16 mouse cellular contexts compared by ENCODE assay signal in genomic region chr10:20164810-20165209, GRCm38 (mm10).
"Had no signal": no experiment of that assay in that cellular context is flagged by ENCODE, and none has a peak within 500 bp of the region (broad histone marks: within the 10 kb centered on the region; RNA-seq: fewer than 3 reads in every experiment).

No protein-coding gene starts in this region.

- H3K4me2 ChIP-seq: lung, embryonic 15.5 days; midbrain, embryonic 11.5 days; midbrain, embryonic 13.5 days; midbrain, embryonic 15.5 days; neural tube, embryonic 12.5 days had no signal

- H3K9ac ChIP-seq: liver, embryonic 14.5 days; lung, embryonic 15.5 days; midbrain, embryonic 13.5 days; midbrain, embryonic 15.5 days; neural tube, embryonic 12.5 days had no signal

- H3K4me3 ChIP-seq: lung, embryonic 15.5 days; megakaryocyte, embryonic 14.5 days; midbrain, embryonic 13.5 days; midbrain, embryonic 15.5 days; neural tube, embryonic 12.5 days had no signal

- H3K4me1 ChIP-seq: lung, embryonic 15.5 days; midbrain, embryonic 13.5 days; midbrain, embryonic 15.5 days; neural tube, embryonic 12.5 days had no signal

- H3K36me3 ChIP-seq: lung, embryonic 15.5 days; midbrain, embryonic 13.5 days; midbrain, embryonic 15.5 days; neural tube, embryonic 12.5 days had no signal

- H3K9me3 ChIP-seq: lung, embryonic 15.5 days; megakaryocyte, embryonic 14.5 days; midbrain, embryonic 15.5 days; neural tube, embryonic 12.5 days had no signal

- DNase-seq: lung, adult 2 months; lung, postnatal 10 days; lung, postnatal 36 days; right cerebral cortex, postnatal 25 days; spleen, adult 18-20 months; thymus, adult 18-20 months; thymus, postnatal 14 days; thymus, postnatal 36 days had no signal

- H3K27ac ChIP-seq: liver, embryonic 14.5 days; lung, embryonic 15.5 days; macrophage; midbrain, embryonic 13.5 days; midbrain, embryonic 15.5 days; neural tube, embryonic 12.5 days had no signal

- H3K27me3 ChIP-seq: lung, embryonic 15.5 days; megakaryocyte, embryonic 14.5 days; midbrain, embryonic 15.5 days; neural tube, embryonic 12.5 days had no signal

- ATAC-seq: midbrain, embryonic 13.5 days; midbrain, embryonic 15.5 days had no signal
